Mouse (Mus musculus) adrenal gland, adult 18-20 months (tissue): ENCODE measurements around the gene Efna2. TPM values are rescaled to one million over a fixed set of nuclear protein-coding genes. Genes with fewer than 3 reads are reported as not detected.
"Not testable (repeated sequence)": the region's sequence is repeated elsewhere in the genome, so short reads cannot be mapped to it uniquely, and the experiment has no call there.

Experiments
- DNase-seq, 2 experiments: peaks; one replicate each; pipeline ENCODE4 v3.0.0; 2021 to 2022; ENCODE audit warnings: low spot score in 2 of 2
- total RNA-seq, 2 experiments: library from RNA; stranded (reverse); gene quantifications; 1 replicate in 1 of 2; 2 replicates in 1 of 2; pipeline ENCODE4 v1.2.3; 2021

The Efna2 gene
- total RNA-seq, 2 experiments from 2014 or later, result 1.3 to 2.1 TPM

DNA sequence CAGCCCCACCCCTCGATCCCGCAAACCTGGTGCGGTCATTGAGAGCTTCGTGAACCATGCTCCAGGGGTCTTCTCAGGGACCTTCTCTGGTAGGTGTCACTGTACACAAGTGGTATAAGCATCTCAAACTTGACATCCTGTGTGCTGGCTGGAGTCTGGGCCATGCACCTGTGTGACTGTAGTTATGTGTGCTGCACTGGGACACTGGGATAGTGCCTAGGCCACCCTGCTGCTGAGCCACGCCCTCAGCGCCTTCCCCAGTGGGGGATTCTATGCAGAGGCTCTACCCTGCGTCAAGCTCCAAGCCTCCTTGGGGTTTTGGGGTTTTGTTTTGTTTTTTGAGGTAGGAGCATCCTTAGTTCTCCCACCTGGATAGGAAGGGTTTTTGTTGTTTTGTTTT lies 24.9 kb upstream of the Efna2 start:
- DNase-seq, result no peak

DNA sequence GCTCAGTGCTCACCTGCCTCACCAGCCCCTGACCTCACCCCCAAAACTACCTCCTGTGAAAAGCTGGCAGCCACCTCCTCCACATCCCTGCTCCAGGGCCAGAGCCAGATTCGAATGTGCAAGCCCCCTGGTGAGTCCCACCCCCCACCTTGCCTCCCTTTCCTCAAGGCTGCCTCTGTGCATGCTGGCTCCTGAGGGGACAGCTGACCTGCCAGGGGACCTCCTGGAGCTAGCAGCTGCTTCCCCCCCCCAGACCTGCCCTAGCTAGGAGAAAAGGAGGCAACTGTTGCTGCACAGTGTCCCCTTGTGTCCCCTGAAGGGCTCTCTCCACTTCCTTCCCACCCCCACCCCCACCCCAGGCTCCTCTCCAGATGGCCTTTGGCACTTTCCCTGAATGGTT lies 24.0 kb upstream of the Efna2 start:
- no peak for DNase-seq

DNA sequence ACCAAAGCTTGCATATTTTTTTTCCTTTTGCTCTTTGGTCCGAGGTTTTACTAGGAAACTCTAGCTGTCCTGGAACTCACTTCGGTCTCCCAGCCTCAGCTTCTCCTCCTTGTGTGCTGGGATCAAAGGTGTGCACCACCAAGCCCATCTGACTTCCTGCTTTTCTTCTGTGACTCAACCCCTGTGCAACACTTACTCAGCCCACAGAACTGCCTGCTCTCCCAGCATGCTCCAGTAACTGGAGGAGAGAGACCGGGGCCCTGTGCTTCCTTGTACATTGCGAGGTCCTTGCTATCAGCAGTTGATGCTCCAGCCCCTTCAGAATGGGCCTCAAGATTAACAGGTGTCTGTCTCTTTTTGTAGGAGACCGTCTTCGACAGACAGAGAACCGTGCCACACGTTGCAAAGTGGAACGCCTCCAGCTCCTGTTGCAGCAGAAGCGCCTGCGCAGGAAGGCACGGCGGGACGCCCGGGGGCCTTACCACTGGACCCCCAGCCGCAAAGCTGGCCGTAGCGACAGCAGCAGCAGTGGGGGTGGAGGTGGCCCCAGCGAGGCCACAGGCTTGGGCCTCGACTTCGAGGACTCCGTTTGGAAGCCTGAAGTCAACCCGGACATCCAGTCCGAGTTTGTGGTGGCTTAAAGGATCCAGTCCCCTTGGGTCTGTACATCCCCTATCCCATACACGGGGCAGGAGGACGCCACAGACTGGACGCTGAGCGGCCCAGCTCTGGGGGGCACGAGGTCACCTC lies 23.1 kb upstream of the Efna2 start:
- DNase-seq, result peak in 1 of 2 experiments; percentile 30

DNA sequence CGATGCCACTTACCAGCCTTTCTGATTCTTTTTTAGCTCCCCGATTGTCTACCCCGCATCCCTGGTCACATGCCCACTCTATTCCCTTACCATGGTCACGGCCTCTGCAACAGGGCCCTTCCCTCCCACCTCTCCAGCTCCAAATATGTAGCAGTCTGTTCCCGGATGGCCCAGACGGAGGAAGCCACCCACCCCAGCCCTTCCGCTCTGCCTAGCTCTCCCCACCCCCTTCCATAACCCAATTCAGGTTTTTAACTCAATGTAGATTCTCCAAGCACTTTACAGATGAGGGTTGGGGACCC lies 22.6 kb upstream of the Efna2 start:
- no peak for DNase-seq

DNA sequence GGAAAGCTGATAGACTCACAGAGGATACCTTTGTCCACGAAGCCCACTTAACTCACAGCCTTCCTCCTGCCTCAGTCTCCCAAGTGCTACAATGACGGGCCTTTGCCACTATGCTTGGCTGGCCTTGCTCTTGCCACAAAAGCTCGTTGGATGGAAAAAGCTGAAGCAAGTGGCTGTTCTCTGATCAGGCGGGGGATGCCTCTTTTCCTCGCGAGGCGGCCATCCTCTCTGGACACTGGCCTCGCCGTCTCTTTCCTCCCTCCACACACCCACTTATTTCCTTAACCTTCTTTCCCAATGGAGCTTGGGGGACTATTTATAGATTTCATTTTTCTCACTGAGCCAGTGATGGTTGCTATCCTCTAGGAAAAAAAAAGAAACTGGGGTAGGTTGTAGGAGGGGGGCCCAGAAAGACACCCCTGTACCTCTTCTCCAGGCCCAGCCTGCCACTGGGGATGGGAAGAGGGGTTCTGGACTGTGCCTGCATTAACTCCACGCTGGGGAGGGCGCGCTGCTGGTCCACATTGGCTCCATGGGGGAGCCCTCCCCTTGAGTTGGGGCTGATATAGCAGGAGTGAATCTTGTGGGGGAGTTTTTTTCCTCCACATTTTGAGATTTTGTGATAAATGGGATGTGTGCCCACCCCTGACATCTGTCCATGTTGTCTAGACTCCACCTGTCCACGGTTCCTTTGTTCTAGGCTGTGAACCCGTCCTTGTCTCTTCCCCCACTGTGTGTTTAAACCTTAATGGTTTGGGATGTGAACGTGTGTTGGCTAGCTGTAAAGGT lies 21.9 kb upstream of the Efna2 start:
- DNase-seq, result peak in 1 of 2 experiments; percentile 25

DNA sequence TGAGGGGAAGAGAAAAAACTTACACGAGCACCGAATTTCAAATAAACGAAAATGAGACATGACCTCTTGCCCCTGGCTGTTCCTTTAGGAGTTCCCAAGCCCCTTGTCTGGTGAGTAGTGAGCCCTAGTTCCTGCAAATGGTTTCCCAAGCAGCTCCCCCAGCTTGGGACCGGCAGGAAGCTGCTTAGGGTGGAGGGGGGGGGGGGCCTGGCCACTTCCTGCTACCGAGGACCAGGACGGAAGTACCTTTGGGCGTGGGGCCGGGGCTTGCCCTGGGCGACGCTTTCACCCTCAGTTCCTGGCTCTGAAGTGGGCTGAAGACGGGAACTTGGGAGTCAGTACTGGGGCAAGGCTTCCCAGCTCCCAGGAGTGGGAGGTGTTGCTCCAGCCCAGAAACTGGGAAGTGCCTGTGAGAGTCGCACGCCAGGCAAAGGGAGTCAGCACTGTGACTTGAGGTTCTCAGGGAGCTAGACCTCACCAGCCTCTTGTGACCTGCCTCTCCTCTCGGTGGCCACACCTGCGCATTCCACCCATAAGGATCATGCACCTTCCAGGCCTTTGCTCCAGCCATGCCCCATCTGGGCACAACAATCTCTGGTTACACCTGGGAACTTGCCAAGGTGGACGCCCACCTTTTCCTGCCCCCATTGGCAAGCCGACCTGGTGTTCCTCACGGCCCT lies 20.8 kb upstream of the Efna2 start:
- peak in 1 of 2 experiments; percentile 63 for DNase-seq

DNA sequence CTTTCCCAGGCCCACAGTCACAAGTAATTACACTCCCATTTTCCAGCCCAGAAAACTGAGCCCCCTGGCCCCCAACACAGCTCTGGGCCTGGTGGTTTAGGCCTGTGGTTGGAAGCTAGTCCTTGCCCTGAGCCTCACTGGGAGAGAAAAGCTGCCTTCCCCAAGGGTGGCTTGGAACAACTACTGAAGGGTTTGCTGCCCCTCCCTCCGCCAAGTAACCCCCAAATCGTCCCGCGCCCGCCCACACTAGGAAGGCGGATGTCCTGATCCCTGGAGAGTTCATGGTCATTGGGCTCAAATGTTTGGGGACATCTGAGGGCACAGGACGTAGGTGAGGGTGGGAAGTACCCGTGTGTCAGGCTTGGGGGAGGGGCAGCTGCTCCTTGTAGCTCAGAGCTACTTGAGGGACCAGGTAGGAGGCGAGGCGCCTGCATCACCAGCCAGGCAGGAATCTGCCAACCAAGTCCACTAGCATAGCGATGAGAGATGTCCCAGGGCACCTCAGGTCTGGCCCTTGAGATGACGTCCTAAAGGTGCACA lies 20.2 kb upstream of the Efna2 start:
- DNase-seq, result peak in 1 of 2 experiments; percentile 57

DNA sequence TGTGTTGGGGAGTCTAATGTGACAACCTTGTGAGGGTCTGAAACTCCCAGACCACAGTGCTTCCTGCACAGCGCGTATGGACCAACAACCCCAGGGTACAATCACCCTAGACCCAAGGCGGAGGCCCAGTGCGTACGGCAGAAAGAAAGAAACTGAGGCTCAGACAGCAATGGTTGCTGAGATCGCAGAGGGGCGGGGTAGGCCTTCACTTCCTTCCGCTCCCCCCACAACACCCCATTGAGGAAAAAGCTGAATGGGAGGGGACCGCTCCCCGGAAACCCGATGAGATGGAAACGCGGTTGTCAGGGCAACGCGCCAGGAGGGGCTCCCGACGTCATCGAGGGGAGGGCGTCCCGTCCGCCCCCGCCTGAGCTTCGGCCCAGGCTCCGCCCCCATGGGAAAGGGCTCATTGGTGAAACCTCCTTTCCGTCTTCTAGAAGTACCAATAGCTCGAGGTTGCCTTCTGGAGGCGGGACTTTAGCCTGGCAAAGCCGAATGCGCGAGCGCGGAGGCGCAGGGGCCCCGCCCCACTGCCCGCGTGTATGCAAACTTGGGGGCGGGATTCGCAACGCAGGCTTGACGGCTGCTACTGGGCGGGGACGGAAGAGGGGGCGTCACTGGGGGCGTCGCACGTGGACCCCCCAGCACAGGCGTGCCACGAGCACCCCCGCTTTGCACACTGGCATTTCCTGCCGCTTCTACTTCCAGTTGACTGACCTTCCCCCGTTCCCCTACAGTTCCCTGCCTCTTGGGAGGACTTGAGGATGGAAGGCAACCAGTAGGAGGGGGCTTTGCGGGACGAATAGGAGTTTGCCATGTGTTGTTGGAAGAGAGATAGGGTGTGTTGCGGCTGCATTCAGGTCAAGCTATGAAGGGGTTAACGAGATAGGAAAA lies 19.5 kb upstream of the Efna2 start:
- peak; percentile 96 to 98 for DNase-seq

DNA sequence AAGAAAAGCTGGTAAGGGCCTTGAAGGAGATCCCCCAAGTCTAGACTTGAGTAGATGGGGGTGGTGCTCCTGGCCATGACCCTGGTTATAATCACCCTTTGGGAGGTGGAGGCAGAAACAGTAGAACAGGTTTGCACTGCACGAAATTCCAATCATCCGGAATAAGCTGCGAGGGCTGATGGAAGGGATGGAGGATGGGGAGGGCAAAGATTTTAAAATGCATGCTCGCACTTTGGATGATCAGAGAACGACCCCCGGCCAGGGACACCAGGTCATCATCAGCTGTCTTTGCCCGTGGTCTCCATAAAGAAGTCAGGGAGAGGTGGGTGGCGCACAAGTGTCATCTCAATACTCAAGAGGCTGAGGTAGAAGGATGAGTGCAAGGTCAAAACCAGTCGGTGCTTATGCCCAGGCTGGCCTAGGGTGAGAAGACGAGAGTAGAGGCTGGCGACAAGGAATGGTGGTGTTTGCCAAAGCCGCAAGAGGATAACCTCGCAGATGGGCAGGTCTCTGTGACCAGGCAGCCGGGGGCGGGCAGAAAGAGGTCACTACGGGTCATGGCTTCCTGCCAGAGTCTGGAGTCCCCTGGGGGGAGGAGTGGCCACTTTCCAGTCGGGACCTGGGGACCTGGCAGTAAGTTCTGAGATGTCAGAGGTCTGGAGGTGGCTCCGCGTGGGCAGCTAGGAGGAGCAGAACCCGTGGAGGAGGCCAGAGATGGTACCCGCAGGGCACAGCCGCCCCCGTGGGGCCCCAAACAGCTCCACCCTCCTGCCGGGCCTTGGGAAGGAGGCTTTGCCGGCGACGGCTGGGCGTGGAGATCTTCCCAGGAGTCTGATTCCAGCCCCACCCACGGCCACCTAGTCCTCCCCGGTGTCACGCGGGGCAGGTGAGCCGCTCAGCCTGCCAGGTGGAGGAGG lies 18.6 kb upstream of the Efna2 start:
- DNase-seq, result peak; percentile 89 to 90

DNA sequence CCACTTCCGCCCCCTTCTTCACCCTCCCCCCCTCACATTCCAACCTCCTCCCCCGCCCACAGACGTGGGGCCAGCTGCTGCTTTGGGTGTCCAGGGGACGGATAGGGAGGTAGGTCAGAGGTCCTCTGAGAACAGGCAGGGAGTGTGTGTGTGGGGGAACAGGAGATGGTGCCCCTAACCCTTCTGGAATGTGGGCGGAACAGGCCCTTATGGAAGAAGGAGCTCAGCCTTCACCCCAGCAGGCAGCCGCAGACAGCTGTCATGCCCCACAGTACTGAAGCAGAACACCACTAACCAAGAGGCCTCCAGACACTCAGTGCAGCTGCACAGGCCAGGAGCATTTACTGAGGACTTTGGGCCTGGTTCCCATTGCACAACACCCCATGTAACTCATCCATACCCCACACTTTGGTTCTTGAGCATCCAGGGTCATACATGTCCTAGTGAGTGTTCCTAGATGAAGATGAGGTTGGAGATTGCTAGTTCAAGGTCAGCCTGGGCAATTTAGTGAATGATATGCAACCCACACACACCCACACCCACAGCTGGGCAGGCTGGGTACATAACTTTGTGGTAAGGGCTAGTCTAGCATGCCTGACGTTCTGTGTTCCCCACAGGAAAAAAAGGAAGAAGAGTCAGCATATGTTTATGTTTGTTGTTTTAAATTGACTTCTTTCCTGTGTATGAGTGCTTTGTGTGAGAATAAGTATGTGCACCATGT lies 17.6 kb upstream of the Efna2 start:
- peak in 1 of 2 experiments; percentile 27 for DNase-seq

DNA sequence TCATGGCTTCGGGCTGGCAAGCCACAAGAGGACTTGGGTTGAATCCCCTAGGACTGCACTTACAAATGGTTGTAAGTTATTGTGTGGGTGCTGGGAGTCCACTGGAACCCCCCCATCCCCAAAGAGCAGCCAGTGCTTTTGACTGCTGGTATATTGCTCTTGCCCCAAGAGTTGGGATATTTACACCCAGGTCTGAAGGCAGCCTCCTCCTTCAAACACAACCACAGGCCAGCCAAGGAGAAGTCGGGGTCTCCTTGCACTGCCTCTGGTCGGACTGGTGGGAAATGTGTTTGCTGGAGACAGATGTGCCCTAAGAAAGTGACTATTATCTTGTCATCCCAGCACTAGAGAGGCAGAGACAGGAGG lies 17.1 kb upstream of the Efna2 start:
- DNase-seq, result no peak

DNA sequence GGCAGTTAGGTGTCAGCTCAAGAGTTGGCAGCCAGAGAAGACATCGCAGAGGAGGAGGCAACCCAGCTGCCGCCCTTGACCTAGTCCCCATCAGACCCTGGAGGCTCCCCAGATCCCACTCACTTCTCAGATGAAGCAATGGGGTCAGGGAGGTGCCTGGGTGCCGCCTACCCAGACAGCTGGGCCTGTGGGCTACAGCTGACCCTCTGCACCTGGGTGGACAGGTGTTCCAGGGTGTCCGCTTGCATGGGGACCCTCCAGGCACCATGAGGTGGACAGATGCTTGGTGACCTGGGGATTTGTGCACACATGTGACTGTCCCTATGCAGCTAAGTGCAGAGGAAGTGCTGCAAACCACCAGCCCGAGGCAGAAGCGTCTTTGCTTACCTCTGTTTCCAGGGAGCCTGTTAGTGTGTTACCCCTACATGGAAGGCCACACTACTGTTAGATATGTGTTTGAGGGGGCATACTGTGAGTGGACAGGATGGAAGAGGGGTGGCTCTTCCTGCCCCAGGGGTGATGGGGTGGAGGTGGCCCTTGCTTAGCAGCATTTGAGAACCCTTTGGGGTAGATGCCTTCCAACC lies 16.5 kb upstream of the Efna2 start:
- DNase-seq, result peak in 1 of 2 experiments; percentile 4

DNA sequence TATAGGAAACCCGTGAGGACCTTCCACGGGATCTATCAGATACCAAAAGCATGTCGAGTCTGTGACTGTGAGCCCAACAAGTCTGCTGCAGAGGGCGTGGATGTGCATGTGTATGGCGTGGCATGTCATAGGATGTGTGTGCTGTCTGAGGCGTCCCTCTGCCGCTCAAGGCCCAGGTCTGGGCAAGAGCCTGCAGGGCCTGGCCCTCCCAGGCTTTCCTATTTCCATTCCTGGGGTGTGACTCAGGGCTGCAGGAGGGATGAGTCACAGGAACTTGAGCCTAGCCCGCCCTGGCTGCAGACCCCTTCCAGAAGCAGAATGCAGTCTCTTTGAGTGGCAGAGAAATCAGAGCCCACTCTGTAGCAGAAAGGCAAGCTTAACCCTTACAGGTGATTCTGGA lies 15.6 kb upstream of the Efna2 start:
- peak in 1 of 2 experiments; percentile 52 for DNase-seq

DNA sequence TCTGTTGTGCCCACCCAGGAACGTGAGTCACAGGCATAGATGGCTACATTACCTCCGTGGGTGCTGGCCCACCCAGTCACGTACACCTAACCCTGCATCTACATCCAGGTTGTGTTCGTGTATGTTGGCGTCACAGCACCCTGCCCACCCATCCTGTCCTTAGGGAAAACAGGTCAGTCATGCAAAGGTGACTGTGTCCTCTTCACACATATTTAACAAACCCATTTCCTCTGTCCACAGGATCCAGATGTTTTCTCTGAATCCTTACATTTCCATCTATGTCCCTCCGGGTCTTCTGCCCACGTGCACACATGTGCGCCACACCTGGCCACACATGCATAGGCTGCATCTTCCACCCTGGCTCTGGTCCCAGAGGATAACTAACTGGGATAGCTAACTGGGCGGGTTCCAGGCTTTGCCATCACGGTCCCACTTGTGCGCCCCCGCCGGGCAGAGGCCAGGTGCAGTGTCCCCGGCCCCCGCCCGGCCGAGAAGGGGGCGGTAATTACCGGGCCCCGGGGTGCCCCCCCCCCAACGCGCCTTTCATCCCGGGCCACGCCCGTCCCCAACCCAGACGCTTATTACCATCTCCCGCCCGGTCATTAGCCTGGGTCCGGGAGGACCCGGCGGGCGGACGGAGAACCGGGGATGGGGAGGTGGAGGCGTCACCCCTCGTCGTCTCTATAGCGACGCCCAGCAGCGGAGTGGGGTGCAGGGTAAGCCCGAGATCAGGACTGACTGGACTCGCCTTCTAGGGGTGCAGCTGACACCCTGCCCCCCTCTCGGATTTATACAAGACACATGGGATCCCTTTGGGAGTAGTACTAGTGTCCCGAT lies 14.9 kb upstream of the Efna2 start:
- DNase-seq, result peak; percentile 53 to 60

DNA sequence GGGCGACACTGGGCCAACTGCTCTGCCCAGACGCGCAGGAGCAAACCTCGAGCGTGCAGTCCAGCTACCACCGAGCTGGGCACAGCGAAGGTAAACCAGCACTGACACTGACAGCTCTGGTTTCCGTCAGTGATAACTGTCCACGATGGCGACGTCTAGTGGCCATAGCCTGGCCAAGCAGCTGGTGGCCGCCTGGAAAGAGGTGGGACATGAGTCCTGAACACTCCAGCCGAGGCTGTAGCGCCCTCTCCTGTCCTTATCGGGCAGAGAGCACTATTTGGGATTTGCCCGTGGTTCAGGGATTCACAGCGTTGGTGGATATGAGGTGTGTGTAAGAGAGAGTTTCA lies 14.3 kb upstream of the Efna2 start:
- DNase-seq, result peak; percentile 93 to 96

DNA sequence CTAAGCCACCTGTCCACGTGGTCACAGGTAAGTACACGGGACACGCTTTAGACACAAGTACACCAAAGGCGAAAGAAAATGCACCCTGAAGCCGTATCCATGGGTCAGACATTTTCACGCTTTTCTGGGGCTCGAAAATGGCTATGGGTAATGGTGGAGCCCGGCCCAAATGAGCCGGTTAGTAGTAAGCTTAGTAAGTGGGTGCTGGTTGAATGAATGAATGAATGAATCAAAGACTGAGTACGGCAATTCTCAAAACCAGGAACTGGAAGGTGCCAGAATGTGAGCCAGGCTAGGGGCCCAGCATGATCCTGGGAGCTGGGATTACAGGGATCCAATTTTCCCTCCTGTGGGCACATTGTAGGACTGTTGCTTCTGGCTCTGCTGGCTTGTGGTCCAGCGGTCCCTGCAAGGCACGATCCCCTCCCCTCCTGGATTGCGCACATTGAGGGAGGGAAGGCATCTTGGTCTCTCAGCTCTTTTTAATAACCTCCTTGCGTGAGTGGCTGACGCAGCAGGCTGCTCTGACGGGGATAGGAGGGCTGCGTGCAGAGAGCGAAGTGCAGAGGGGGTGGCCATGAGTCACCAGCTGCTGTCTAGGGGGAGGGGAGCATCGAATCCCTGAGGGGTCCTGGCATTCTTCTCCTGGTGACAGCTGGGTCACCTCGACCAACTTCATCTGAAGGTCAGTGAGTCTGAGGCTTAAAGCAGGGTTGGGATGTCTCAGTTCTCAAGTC lies 13.7 kb upstream of the Efna2 start, which contains the start of gene Cirbp:
Gene Cirbp, plus strand, starts transcription at position 594 of the 737 bp plus-strand sequence.
- DNase-seq, result peak; percentile 50 to 54

DNA sequence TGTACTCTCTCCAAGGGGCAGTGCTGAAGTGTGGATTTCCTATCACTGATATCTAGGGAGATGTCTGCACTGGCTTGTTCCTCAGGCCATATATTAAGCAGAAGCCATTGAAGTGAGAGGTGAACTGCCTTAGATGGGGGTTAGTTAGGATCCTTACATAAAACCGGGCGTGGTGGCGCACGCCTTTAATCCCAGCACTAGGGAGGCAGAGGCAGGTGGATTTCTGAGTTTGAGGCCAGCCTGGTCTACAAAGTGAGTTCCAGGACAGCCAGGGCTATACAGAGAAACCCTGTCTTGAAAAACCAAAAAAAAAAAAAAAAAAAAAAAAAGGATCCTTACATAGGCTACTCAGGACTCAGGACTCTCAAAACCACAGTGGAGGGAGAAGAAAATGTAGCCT lies 13.1 kb upstream of the Efna2 start:
- not testable (repeated sequence) for DNase-seq
